Mouse (Mus musculus): ENCODE measurements around the gene Snorc.
A peak's percentile ranks its signal among the peaks of the same experiment; 100 is the strongest.

DNA sequence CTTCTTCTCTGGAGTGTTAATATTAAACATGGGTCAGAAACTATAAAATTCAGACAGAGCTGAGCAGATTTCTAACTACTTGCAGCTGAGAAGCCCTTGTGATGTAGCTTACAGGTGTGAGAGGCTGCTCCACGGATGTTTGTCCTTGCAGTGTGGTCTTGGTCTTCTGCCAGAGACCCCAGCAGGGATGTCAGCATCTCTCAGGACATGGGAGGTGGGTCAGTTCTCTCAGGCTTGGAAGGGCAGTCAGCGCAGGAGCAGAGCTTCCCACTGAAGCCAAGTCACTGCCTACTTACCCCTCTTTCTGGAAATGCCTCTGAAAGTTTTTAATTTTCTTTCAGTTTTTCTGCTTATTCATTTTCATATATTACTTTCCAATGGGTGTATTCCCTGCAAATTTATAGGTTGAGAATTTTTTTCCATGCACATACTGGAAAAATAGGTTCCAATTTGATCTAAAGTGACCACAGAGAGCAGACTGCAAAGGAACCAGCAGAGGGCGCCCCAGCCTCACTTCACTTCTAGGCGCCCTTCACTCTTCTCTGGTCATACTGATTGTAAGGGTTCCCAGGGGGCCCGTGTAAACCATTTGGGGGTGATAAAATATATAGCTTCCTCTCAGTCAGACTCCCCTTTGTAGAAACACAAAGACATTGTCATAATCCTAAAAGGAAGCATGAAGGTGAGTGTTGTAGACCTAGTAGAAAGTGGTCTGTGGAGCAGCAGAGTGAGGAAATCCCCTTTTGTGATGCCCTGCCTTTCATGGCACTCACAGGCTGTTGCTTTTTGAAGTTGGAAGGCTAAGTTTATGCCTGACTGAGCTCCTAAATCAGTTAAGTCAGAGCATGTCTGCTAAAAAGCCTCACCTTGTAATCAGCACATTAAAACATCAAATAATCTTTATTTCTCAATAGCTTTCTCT is 22.6 kb upstream of the Snorc start:
- no peak for TF ChIP-seq MAFK (IDR thresholded peaks at IDR 0.05; ENCODE audit: insufficient read depth, low read depth, low read length)
- peak; percentile 12; the same call in 1 of the 2 replicates for TF ChIP-seq ZC3H11A (IDR thresholded peaks at IDR 0.05; ENCODE audit: borderline replicate concordance, low read depth, low read length)
- TF ChIP-seq CHD2 (IDR thresholded peaks at IDR 0.05; ENCODE audit: low read depth, low read length): no peak
- TF ChIP-seq ZNF384 (IDR thresholded peaks at IDR 0.05; ENCODE audit: low read depth, low read length): no peak
- no peak for TF ChIP-seq HCFC1 (IDR thresholded peaks at IDR 0.05; ENCODE audit: borderline replicate concordance, insufficient read depth, low read length)

Data from ES-E14 (cell line).